Mouse (Mus musculus): Measurements from ENCODE around the gene Phf19. TPM values are rescaled to one million over a fixed set of nuclear protein-coding genes. Genes with fewer than 3 reads are reported as not detected.

Gene Phf19
- total RNA-seq, 1 experiment = 3.7 TPM

- H3K36me3 ChIP-seq (ENCODE audit: control insufficient read depth, insufficient read depth, low read length, poor library complexity, severe bottlenecking) = no peaks in the 10 kb centered on the region
- peaks cover 4 to 16% of the 10 kb centered on the region in 2 experiments for H3K4me1 ChIP-seq (ENCODE audit: control insufficient read depth in 2 of 2, insufficient read depth in 2 of 2, low read length in 2 of 2, poor library complexity in 1 of 2)
- no peak for DNase-seq (ENCODE audit: low read depth, low spot score)
- no peak overlapping the region for H3K9ac ChIP-seq (ENCODE audit: insufficient read depth, low read depth, low read length, poor library complexity, severe bottlenecking)
- in situ Hi-C loops (cut with MboI; ENCODE audit: low sequenced_read_pairs in 2 of 2, unreplicated experiment in 2 of 2) = no loop called here
- no peak overlapping the region for H3K27ac ChIP-seq (ENCODE audit: insufficient read depth, low read depth, low read length, poor library complexity, severe bottlenecking)
- no peak overlapping the region for H3K4me3 ChIP-seq (ENCODE audit: insufficient read depth in 1 of 2, low read depth in 1 of 2, low read length in 2 of 2, poor library complexity in 1 of 2, severe bottlenecking in 1 of 2)
- TF ChIP-seq MAFK (IDR thresholded peaks at IDR 0.05; ENCODE audit: insufficient read depth, low read depth, low read length) = no peak
- no peak for TF ChIP-seq HCFC1 (IDR thresholded peaks at IDR 0.05; ENCODE audit: borderline replicate concordance, insufficient read depth, low read length)
- TF ChIP-seq ZNF384 (IDR thresholded peaks at IDR 0.05; ENCODE audit: low read depth, low read length) = no peak
- TF ChIP-seq CHD2 (IDR thresholded peaks at IDR 0.05; ENCODE audit: low read depth, low read length) = no peak
- TF ChIP-seq ZC3H11A (IDR thresholded peaks at IDR 0.05; ENCODE audit: borderline replicate concordance, low read depth, low read length) = no peak
- H3K9me3 ChIP-seq (ENCODE audit: control insufficient read depth, insufficient read depth, low read depth, low read length) = no peaks in the 10 kb centered on the region
Measured at GRCm38 (mm10) chr2:34915103-34915502, 1.3 kb upstream of the Phf19 start.

GRCm38 (mm10) chr2:34914823-34915082, 927 bp upstream of the Phf19 start:
- Histone ChIP-seq H3K4me1 (ENCODE audit: control insufficient read depth in 2 of 2, insufficient read depth in 2 of 2, low read length in 2 of 2, poor library complexity in 1 of 2) (peaks cover 4 to 14% of the 10 kb centered on the region in 2 experiments), H3K36me3 (ENCODE audit: control insufficient read depth, insufficient read depth, low read length, poor library complexity, severe bottlenecking) (no peaks in the 10 kb centered on the region), H3K4me3 (ENCODE audit: insufficient read depth in 1 of 2, low read depth in 1 of 2, low read length in 2 of 2, poor library complexity in 1 of 2, severe bottlenecking in 1 of 2) (peak overlapping the region in 1 of 2 experiments; percentile 69; a peak in 1 of 4 replicates), H3K9ac (ENCODE audit: insufficient read depth, low read depth, low read length, poor library complexity, severe bottlenecking) (no peak overlapping the region), H3K27ac (ENCODE audit: insufficient read depth, low read depth, low read length, poor library complexity, severe bottlenecking) (no peak overlapping the region), H3K9me3 (ENCODE audit: control insufficient read depth, insufficient read depth, low read depth, low read length) (no peaks in the 10 kb centered on the region)
- TF ChIP-seq CHD2 (IDR thresholded peaks at IDR 0.05; ENCODE audit: low read depth, low read length) = no peak
- TF ChIP-seq ZC3H11A (IDR thresholded peaks at IDR 0.05; ENCODE audit: borderline replicate concordance, low read depth, low read length) = no peak
- TF ChIP-seq HCFC1 (IDR thresholded peaks at IDR 0.05; ENCODE audit: borderline replicate concordance, insufficient read depth, low read length) = no peak
- TF ChIP-seq ZNF384 (IDR thresholded peaks at IDR 0.05; ENCODE audit: low read depth, low read length) = no peak
- no peak for TF ChIP-seq MAFK (IDR thresholded peaks at IDR 0.05; ENCODE audit: insufficient read depth, low read depth, low read length)
- in situ Hi-C loops (cut with MboI; ENCODE audit: low sequenced_read_pairs in 2 of 2, unreplicated experiment in 2 of 2) = no loop called here
- DNase-seq (ENCODE audit: low read depth, low spot score) = no peak

- H3K27ac ChIP-seq (ENCODE audit: insufficient read depth, low read depth, low read length, poor library complexity, severe bottlenecking) = no peak overlapping the region
- no peak for DNase-seq (ENCODE audit: low read depth, low spot score)
- H3K4me3 ChIP-seq (ENCODE audit: insufficient read depth in 1 of 2, low read depth in 1 of 2, low read length in 2 of 2, poor library complexity in 1 of 2, severe bottlenecking in 1 of 2) = peak overlapping the region; percentile 83
- in situ Hi-C loops (cut with MboI; ENCODE audit: low sequenced_read_pairs in 2 of 2, unreplicated experiment in 2 of 2) = no loop called here
- peaks cover 4 to 12% of the 10 kb centered on the region in 2 experiments; a peak in 3 of 4 replicates for H3K4me1 ChIP-seq (ENCODE audit: control insufficient read depth in 2 of 2, insufficient read depth in 2 of 2, low read length in 2 of 2, poor library complexity in 1 of 2)
- H3K9me3 ChIP-seq (ENCODE audit: control insufficient read depth, insufficient read depth, low read depth, low read length) = no peaks in the 10 kb centered on the region
- H3K36me3 ChIP-seq (ENCODE audit: control insufficient read depth, insufficient read depth, low read length, poor library complexity, severe bottlenecking) = no peaks in the 10 kb centered on the region
- TF ChIP-seq MAFK (IDR thresholded peaks at IDR 0.05; ENCODE audit: insufficient read depth, low read depth, low read length) = no peak
- no peak for TF ChIP-seq CHD2 (IDR thresholded peaks at IDR 0.05; ENCODE audit: low read depth, low read length)
- no peak for TF ChIP-seq ZNF384 (IDR thresholded peaks at IDR 0.05; ENCODE audit: low read depth, low read length)
- TF ChIP-seq ZC3H11A (IDR thresholded peaks at IDR 0.05; ENCODE audit: borderline replicate concordance, low read depth, low read length) = no peak
- no peak for TF ChIP-seq HCFC1 (IDR thresholded peaks at IDR 0.05; ENCODE audit: borderline replicate concordance, insufficient read depth, low read length)
- H3K9ac ChIP-seq (ENCODE audit: insufficient read depth, low read depth, low read length, poor library complexity, severe bottlenecking) = peak overlapping the region; percentile 74
Measured at GRCm38 (mm10) chr2:34914069-34914822, 420 bp upstream of the Phf19 start.

DNA sequence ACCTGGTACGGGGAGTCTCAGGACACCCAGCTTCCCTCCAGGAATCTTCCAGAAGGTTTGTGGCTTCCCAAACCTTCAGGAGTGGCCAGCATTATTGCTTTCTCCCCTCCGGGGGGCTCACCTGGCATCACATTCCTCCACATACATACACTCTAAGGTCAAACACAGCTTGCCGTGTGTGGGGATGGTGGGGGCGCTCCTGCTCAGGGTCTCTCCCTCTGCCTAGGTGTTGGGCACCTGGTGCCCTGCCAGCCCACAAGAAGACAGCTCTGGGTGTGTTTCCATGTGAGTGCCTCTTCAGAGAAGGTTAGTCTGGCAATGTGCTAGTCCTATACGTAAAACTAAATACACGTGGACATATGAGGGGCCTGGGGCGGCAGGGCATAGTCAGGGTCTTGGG, 1.2 kb downstream of the Phf19 start:
- TF ChIP-seq ZNF384 (IDR thresholded peaks at IDR 0.05; ENCODE audit: low read depth, low read length) (no peak), MAFK (IDR thresholded peaks at IDR 0.05; ENCODE audit: insufficient read depth, low read depth, low read length) (no peak), HCFC1 (IDR thresholded peaks at IDR 0.05; ENCODE audit: borderline replicate concordance, insufficient read depth, low read length) (no peak), CHD2 (IDR thresholded peaks at IDR 0.05; ENCODE audit: low read depth, low read length) (no peak), ZC3H11A (IDR thresholded peaks at IDR 0.05; ENCODE audit: borderline replicate concordance, low read depth, low read length) (no peak)
- peak overlapping the region; percentile 75; the same call in 1 of the 2 replicates for H3K9ac ChIP-seq (ENCODE audit: insufficient read depth, low read depth, low read length, poor library complexity, severe bottlenecking)

More for the DNA sequence above, 1.2 kb downstream of the Phf19 start:
- no peak for DNase-seq (ENCODE audit: low read depth, low spot score)
- in situ Hi-C loops (cut with MboI; ENCODE audit: low sequenced_read_pairs in 2 of 2, unreplicated experiment in 2 of 2) = no loop called here
- Histone ChIP-seq H3K4me1 (ENCODE audit: control insufficient read depth in 2 of 2, insufficient read depth in 2 of 2, low read length in 2 of 2, poor library complexity in 1 of 2) (peaks cover 4 to 12% of the 10 kb centered on the region in 2 experiments; a peak in 3 of 4 replicates), H3K36me3 (ENCODE audit: control insufficient read depth, insufficient read depth, low read length, poor library complexity, severe bottlenecking) (no peaks in the 10 kb centered on the region), H3K4me3 (ENCODE audit: insufficient read depth in 1 of 2, low read depth in 1 of 2, low read length in 2 of 2, poor library complexity in 1 of 2, severe bottlenecking in 1 of 2) (peak overlapping the region; percentile 83), H3K9me3 (ENCODE audit: control insufficient read depth, insufficient read depth, low read depth, low read length) (no peaks in the 10 kb centered on the region), H3K27ac (ENCODE audit: insufficient read depth, low read depth, low read length, poor library complexity, severe bottlenecking) (no peak overlapping the region)

All from ES-E14 (cell line).